Mouse (Mus musculus) heart, postnatal 0 days (tissue): ENCODE results near the gene Bmp3. TPM values are rescaled to one million over a fixed set of nuclear protein-coding genes. Genes with fewer than 3 reads are reported as not detected.

Source experiments
- ATAC-seq: fragments of 200-750 bp; cut with Nextera tagmentation; 2 replicates; pipeline ENCODE4 v1.8.0; 2017; ENCODE audit warnings: low read depth, moderate number of reproducible peaks, moderate library complexity; ENCODE audit not compliant: insufficient read depth
- DNase-seq: peaks from one replicate; pipeline ENCODE4 v3.0.0-alpha.2; 2016; ENCODE audit warnings: low spot score
- H3K27ac ChIP-seq: fragments of 300-500 bp; sonication (generic); 2 replicates; pipeline ENCODE4 v1.5.1; 2014; ENCODE audit warnings: low read depth, mild to moderate bottlenecking
- H3K27me3 ChIP-seq: fragments of 300-500 bp; sonication (generic); 2 replicates; pipeline ENCODE4 v1.6.1; 2014; ENCODE audit warnings: low read length, mixed read lengths; ENCODE audit not compliant: control insufficient read depth, insufficient read depth
- H3K36me3 ChIP-seq: fragments of 300-500 bp; sonication (generic); replicated peaks from 2 replicates; pipeline ENCODE4 v1.6.1; 2014; ENCODE audit warnings: low read length, mixed read lengths; ENCODE audit not compliant: control insufficient read depth, insufficient read depth
- H3K4me1 ChIP-seq: fragments of 300-500 bp; sonication (generic); 2 replicates; pipeline ENCODE4 v1.6.1; 2014; ENCODE audit warnings: antibody characterized with exemption; ENCODE audit not compliant: control insufficient read depth, insufficient read depth
- H3K4me2 ChIP-seq: fragments of 300-500 bp; sonication (generic); 2 replicates; pipeline ENCODE4 v1.6.1; 2014; ENCODE audit warnings: low read depth, mild to moderate bottlenecking, low read length, moderate library complexity
- H3K4me3 ChIP-seq: fragments of 300-500 bp; sonication (generic); 2 replicates; pipeline ENCODE4 v1.5.1; 2014; ENCODE audit warnings: low read depth, low read length
- H3K9ac ChIP-seq: fragments of 300-500 bp; sonication (generic); replicated peaks from 2 replicates; pipeline ENCODE4 v1.6.1; 2014; ENCODE audit warnings: low read depth, low read length, mixed read lengths
- H3K9me3 ChIP-seq: fragments of 300-500 bp; sonication (generic); replicated peaks from 2 replicates; pipeline ENCODE4 v1.6.1; 2016; ENCODE audit warnings: low read length; ENCODE audit not compliant: control insufficient read depth
- CTCF ChIP-seq: IDR thresholded peaks from 2 replicates; pipeline ENCODE4 v1.5.1; 2016; ENCODE audit warnings: antibody characterized with exemption, control low read depth, low read depth
- EP300 ChIP-seq: IDR thresholded peaks from 2 replicates; pipeline ENCODE4 v1.6.1; 2016; ENCODE audit warnings: antibody characterized with exemption, low read depth
- WGBS: fragments of 180-500 bp; shearing (Covaris S2); extraction: QIAGEN DNeasy Blood & Tissue Kit; methylation state at CpG from one replicate; pipeline ENCODE4 v1.1.7; 2014; 5-methylcytosine and 5-hydroxymethylcytosine counted together
- polyA plus RNA-seq: library from polyadenylated mRNA; unstranded; fragments of >200 nt; fragmentation: Nextera tagmentation; extraction: Ambion mirVana; gene quantifications from 2 replicates; pipeline ENCODE4 v1.2.1, GENCODE M21; 2015
- total RNA-seq: library from RNA; depleted of rRNA; stranded (reverse); fragments of >200 nt; gene quantifications from 2 replicates; pipeline ENCODE4 v1.2.3, GENCODE M21; 2014; ENCODE audit warnings: low replicate concordance

The Bmp3 gene
- total and polyA plus RNA-seq, 2 experiments from 2014 or later = 0.10 to 7.0 TPM

- DNase-seq (no peak), ATAC-seq (no peak)
- Histone ChIP-seq H3K4me3 (no peak overlapping the region), H3K4me2 (no peak overlapping the region), H3K27ac (no peak overlapping the region), H3K36me3 (no peaks in the 10 kb centered on the region), H3K9ac (no peak overlapping the region), H3K27me3 (no peaks in the 10 kb centered on the region), H3K9me3 (no peaks in the 10 kb centered on the region), H3K4me1 (no peaks in the 10 kb centered on the region)
- 71% methylated on average over 1 of the region's 1 CpGs for WGBS
- no peak for TF ChIP-seq EP300
- no peak for TF ChIP-seq CTCF
These were observed 38.9 kb upstream of the Bmp3 start for GRCm38 (mm10) chr5:98815269-98815668.

- Histone ChIP-seq H3K4me3 (no peak overlapping the region), H3K27ac (no peak overlapping the region), H3K9me3 (no peaks in the 10 kb centered on the region), H3K27me3 (no peaks in the 10 kb centered on the region), H3K4me1 (no peaks in the 10 kb centered on the region), H3K9ac (no peak overlapping the region), H3K4me2 (no peak overlapping the region), H3K36me3 (no peaks in the 10 kb centered on the region)
- TF ChIP-seq CTCF (no peak), EP300 (no peak)
- no peak for DNase-seq
- ATAC-seq = no peak
- WGBS = 71% methylated on average over 9 of the region's 9 CpGs
These were observed 20.5 kb upstream of the Bmp3 start for GRCm38 (mm10) chr5:98833760-98834159.

- no peak for ATAC-seq
- H3K4me3 ChIP-seq = no peak overlapping the region
- no peak overlapping the region for H3K27ac ChIP-seq
- H3K27me3 ChIP-seq = no peaks in the 10 kb centered on the region
- 81% methylated on average over 6 of the region's 6 CpGs for WGBS
- no peaks in the 10 kb centered on the region for H3K4me1 ChIP-seq
- no peaks in the 10 kb centered on the region for H3K9me3 ChIP-seq
- H3K4me2 ChIP-seq = no peak overlapping the region
- H3K9ac ChIP-seq = no peak overlapping the region
- no peak for DNase-seq
- H3K36me3 ChIP-seq = no peaks in the 10 kb centered on the region
- no peak for TF ChIP-seq CTCF
- no peak for TF ChIP-seq EP300
These were observed 19.9 kb upstream of the Bmp3 start for GRCm38 (mm10) chr5:98834300-98834699.

- Histone ChIP-seq H3K36me3 (no peaks in the 10 kb centered on the region), H3K9me3 (no peaks in the 10 kb centered on the region), H3K4me1 (no peaks in the 10 kb centered on the region), H3K27ac (no peak overlapping the region), H3K4me3 (no peak overlapping the region), H3K4me2 (no peak overlapping the region), H3K9ac (no peak overlapping the region), H3K27me3 (no peaks in the 10 kb centered on the region)
- ATAC-seq (no peak), DNase-seq (no peak)
- 74% methylated on average over 7 of the region's 7 CpGs for WGBS
- no peak for TF ChIP-seq CTCF
- TF ChIP-seq EP300 = no peak
These were observed 11.5 kb upstream of the Bmp3 start for GRCm38 (mm10) chr5:98842600-98843310.

- WGBS = 77% methylated on average over 1 of the region's 1 CpGs
- H3K9me3 ChIP-seq = no peaks in the 10 kb centered on the region
- H3K27me3 ChIP-seq = no peaks in the 10 kb centered on the region
- no peak for DNase-seq
- H3K4me1 ChIP-seq = no peaks in the 10 kb centered on the region
- H3K27ac ChIP-seq = no peak overlapping the region
- no peak overlapping the region for H3K9ac ChIP-seq
- no peak overlapping the region for H3K4me3 ChIP-seq
- H3K4me2 ChIP-seq = no peak overlapping the region
- no peak for ATAC-seq
- H3K36me3 ChIP-seq = no peaks in the 10 kb centered on the region
- TF ChIP-seq CTCF = no peak
- no peak for TF ChIP-seq EP300
These were observed 9.6 kb upstream of the Bmp3 start for GRCm38 (mm10) chr5:98844664-98845063.
